Mouse (Mus musculus) CD4-positive naive resting alpha-beta T cell, adult 76 days (primary cell): Measurements from ENCODE around the gene Olfr394. TPM values are rescaled to one million over a fixed set of nuclear protein-coding genes. Genes with fewer than 3 reads are reported as not detected.

Experiments used
- total RNA-seq: library from RNA; stranded (reverse); gene quantifications from one replicate; pipeline ENCODE4 v1.2.4, GENCODE M21; 2023

The Olfr394 gene
- total RNA-seq, result not detected

DNA sequence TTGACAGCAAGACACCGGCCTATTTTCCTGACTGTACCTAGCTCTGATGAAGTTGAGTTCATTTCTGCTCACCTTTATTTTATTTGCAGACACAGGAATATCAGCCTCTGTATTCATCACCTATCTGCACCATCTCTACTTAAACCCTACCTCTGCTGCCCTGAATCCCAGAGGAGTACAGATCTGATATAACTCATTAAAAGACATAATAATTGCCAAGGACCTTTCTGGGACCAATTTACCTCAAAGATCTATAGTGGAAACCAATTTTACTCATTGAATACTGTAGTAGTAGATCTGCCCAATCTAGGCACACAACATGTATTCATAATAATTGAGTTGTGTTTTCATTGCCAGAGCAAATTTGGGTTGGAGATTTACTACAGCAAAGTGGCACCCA, at the start of gene Olfr394:
Gene Olfr394, minus strand, starts transcription at position 101 of the 400 bp plus-strand sequence.

DNA sequence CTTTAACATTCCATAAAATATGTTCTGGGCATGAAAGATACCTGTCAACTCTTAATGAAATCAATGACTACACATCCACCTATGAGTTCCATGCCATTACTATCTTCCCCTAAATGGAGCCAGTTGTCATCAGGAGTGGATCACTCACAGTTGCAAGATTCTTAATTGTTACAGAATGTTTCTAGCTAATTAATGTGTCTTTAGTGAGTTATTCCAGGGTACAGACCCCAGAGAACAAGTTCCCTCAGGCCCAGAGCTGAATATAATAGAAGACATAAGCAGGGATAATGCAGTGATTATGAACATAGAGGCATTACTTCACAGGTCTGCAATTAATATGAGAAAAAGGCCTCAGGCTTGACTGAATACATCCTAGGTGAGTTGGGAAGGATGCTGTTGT, 45.8 kb upstream of the Olfr394 start, which contains the start of gene Olfr23:
Gene Olfr23, plus strand, starts transcription at position 301 of the 400 bp plus-strand sequence.

DNA sequence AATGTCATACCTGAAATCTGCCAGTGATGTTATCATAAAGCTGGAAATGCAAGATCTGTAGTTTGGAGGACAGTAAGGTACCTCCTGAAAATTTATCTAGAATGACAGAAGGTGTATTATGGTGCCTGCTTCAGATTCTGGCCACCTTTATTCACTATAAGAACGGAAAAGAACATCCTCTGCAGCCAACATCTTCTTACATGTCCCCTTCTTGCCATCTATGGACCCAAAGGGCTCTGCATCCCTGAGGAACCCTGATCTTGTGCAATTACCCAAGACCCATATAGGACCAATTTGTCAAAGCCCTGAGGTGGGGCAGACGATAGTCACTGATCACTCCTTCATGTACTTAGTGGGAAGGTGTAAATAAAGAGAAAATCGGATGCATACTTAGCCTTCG, 18.6 kb upstream of the Olfr394 start, which contains the start of gene Olfr395:
Gene Olfr395, minus strand, starts transcription at position 101 of the 400 bp plus-strand sequence.

DNA sequence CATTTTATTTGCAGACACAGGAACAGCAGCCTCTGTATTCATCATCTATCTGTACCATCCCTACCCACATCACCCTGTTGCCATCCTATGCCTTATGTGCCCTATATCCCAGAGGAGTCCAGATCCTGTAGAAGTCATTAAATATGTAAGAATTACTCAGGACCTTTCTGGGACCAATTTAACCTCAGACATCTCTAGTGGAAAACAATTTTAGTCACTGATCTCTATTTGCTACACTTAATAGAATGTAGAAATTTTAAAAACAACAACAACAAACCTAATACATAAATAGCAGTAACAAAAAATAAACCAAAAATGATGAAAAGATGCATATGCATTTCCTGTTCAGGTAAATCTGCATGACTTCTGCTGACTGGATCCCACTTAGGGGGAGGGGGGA, 39.2 kb downstream of the Olfr394 start, which contains the start of gene Olfr393:
Gene Olfr393, minus strand, starts transcription at position 101 of the 400 bp plus-strand sequence.

Other genes with a start within 250 kb of the Olfr394 start
- gene Zfp735, start 202.0 kb downstream of the Olfr394 start, total RNA-seq, result not detected
- gene Olfr389, start 110.1 kb downstream of the Olfr394 start, total RNA-seq, result not detected
- gene Olfr390, start 107.8 kb downstream of the Olfr394 start, total RNA-seq, result not detected
- not detected for gene Olfr391-ps, start 87.7 kb downstream of the Olfr394 start, total RNA-seq
- gene Olfr392, start 73.7 kb downstream of the Olfr394 start, total RNA-seq, result not detected
- gene Olfr393, start 39.3 kb downstream of the Olfr394 start, total RNA-seq, result not detected
- not detected for gene Olfr395, start 18.5 kb upstream of the Olfr394 start, total RNA-seq
- not detected for gene Olfr23, start 45.9 kb upstream of the Olfr394 start, total RNA-seq
- gene Olfr397, start 70.0 kb upstream of the Olfr394 start, total RNA-seq, result not detected
- gene Olfr398, start 99.6 kb upstream of the Olfr394 start, total RNA-seq, result not detected
- gene Olfr139, start 165.8 kb upstream of the Olfr394 start, total RNA-seq, result not detected
- gene Olfr399, start 165.8 kb upstream of the Olfr394 start, total RNA-seq, result not detected
- not detected for gene Zfp616, start 179.2 kb upstream of the Olfr394 start, total RNA-seq
- not detected for gene Olfr401, start 222.9 kb upstream of the Olfr394 start, total RNA-seq